Mouse (Mus musculus): ENCODE results near the gene Klhl7. TPM values are rescaled to one million over a fixed set of nuclear protein-coding genes. Genes with fewer than 3 reads are reported as not detected.

The Klhl7 gene
- 10 to 100 TPM in 2 of 3 experiments, 1 to 10 TPM in 1; 4.7 to 13.2 (median 10.3) TPM for polyA plus RNA-seq (2017; shearing (Covaris generic))

- ATAC-seq: peak; percentile 71
These were observed at the start of gene Klhl7 for GRCm38 (mm10) chr5:24100106-24100809. Gene Klhl7 (plus strand): TSS chr5:24100605.

GRCm38 (mm10) chr5:24051755-24052675 is 48.4 kb upstream of the Klhl7 start:
- ATAC-seq: no peak

- no peak for ATAC-seq
These were observed 46.9 kb upstream of the Klhl7 start for GRCm38 (mm10) chr5:24053245-24054190.

GRCm38 (mm10) chr5:24054382-24054781 is 46.0 kb upstream of the Klhl7 start:
- no peak for ATAC-seq

- ATAC-seq: no peak
These were observed 43.5 kb upstream of the Klhl7 start for GRCm38 (mm10) chr5:24056865-24057264.

GRCm38 (mm10) chr5:24057592-24057991 is 42.8 kb upstream of the Klhl7 start:
- ATAC-seq: no peak

GRCm38 (mm10) chr5:24060949-24061348 is 39.5 kb upstream of the Klhl7 start:
- no peak for ATAC-seq

GRCm38 (mm10) chr5:24063034-24063433 is 37.4 kb upstream of the Klhl7 start:
- ATAC-seq: no peak

GRCm38 (mm10) chr5:24063545-24063944 is 36.9 kb upstream of the Klhl7 start:
- ATAC-seq: no peak

GRCm38 (mm10) chr5:24068955-24069354 is 31.4 kb upstream of the Klhl7 start:
- ATAC-seq: no peak

- no peak for ATAC-seq
These were observed 28.4 kb upstream of the Klhl7 start for GRCm38 (mm10) chr5:24072031-24072430.

- ATAC-seq: peak; percentile 63
These were observed 23.3 kb upstream of the Klhl7 start for GRCm38 (mm10) chr5:24076986-24077718.

- ATAC-seq: no peak
These were observed 22.6 kb upstream of the Klhl7 start for GRCm38 (mm10) chr5:24077739-24078306.

GRCm38 (mm10) chr5:24078420-24079179 is 21.8 kb upstream of the Klhl7 start:
- ATAC-seq: no peak

GRCm38 (mm10) chr5:24080826-24081225 is 19.6 kb upstream of the Klhl7 start:
- ATAC-seq: no peak

- no peak for ATAC-seq
These were observed 15.6 kb upstream of the Klhl7 start for GRCm38 (mm10) chr5:24084835-24085234.

GRCm38 (mm10) chr5:24086241-24086640 is 14.2 kb upstream of the Klhl7 start:
- ATAC-seq: no peak

- ATAC-seq: no peak
These were observed 13.5 kb upstream of the Klhl7 start for GRCm38 (mm10) chr5:24086865-24087264.

GRCm38 (mm10) chr5:24088451-24088850 is 12.0 kb upstream of the Klhl7 start:
- ATAC-seq: peak; percentile 38

GRCm38 (mm10) chr5:24092496-24092895 is 7.9 kb upstream of the Klhl7 start:
- ATAC-seq: no peak

- no peak for ATAC-seq
These were observed 5.0 kb upstream of the Klhl7 start for GRCm38 (mm10) chr5:24095393-24095792.
